Mouse (Mus musculus): ENCODE measurements at regions not wholly inside any gene's neighbourhood (a gene's known extent, or its start where the extent isn't known, plus 50 kb on each side); places are given as distances from the start of the nearest gene placed in this dataset.

- DNase-seq, result no peak
These were observed 59.1 kb upstream of the Cdc42ep3 start for GRCm38 (mm10) chr17:79414006-79414405.

- DNase-seq, result no peak
These were observed 63.1 kb upstream of the Cdc42ep3 start for GRCm38 (mm10) chr17:79417953-79418352.

- no peak for DNase-seq
These were observed 66.7 kb upstream of the Cdc42ep3 start for GRCm38 (mm10) chr17:79421618-79422017.

- DNase-seq, result no peak
These were observed 84.3 kb upstream of the Cdc42ep3 start for GRCm38 (mm10) chr17:79439182-79439581.

- no peak for DNase-seq
These were observed 87.7 kb upstream of the Cdc42ep3 start for GRCm38 (mm10) chr17:79442507-79443115.

- DNase-seq, result no peak
These were observed 92.3 kb upstream of the Cdc42ep3 start for GRCm38 (mm10) chr17:79447170-79447569.

- peak; percentile 14 for DNase-seq
These were observed 96.4 kb upstream of the Cdc42ep3 start for GRCm38 (mm10) chr17:79451141-79451860.

- DNase-seq, result no peak
These were observed 98.9 kb upstream of the Cdc42ep3 start for GRCm38 (mm10) chr17:79453825-79454224.

- no peak for DNase-seq
These were observed 99.6 kb upstream of the Cdc42ep3 start for GRCm38 (mm10) chr17:79454526-79454925.

- no peak for DNase-seq
These were observed 100.3 kb upstream of the Cdc42ep3 start for GRCm38 (mm10) chr17:79455229-79455628.

- no peak for DNase-seq
These were observed 102.7 kb upstream of the Cdc42ep3 start for GRCm38 (mm10) chr17:79457636-79458035.

GRCm38 (mm10) chr17:79461681-79462091 lies 106.8 kb upstream of the Cdc42ep3 start:
- DNase-seq, result no peak

- DNase-seq, result no peak
These were observed 108.3 kb upstream of the Cdc42ep3 start for GRCm38 (mm10) chr17:79463074-79463694.

- DNase-seq, result no peak
These were observed 110.8 kb upstream of the Cdc42ep3 start for GRCm38 (mm10) chr17:79465666-79466065.

- DNase-seq, result no peak
These were observed 116.7 kb upstream of the Cdc42ep3 start for GRCm38 (mm10) chr17:79471639-79472038.

GRCm38 (mm10) chr17:79472106-79472995 lies 117.5 kb upstream of the Cdc42ep3 start:
- peak; percentile 7 for DNase-seq

GRCm38 (mm10) chr17:79476671-79477070 lies 121.8 kb upstream of the Cdc42ep3 start:
- no peak for DNase-seq

GRCm38 (mm10) chr17:79481112-79481738 lies 126.3 kb upstream of the Cdc42ep3 start:
- DNase-seq, result no peak

- no peak for DNase-seq
These were observed 127.0 kb upstream of the Cdc42ep3 start for GRCm38 (mm10) chr17:79481936-79482335.

- DNase-seq, result no peak
These were observed 126.4 kb upstream of the Rmdn2 start for GRCm38 (mm10) chr17:79485239-79485638.

GRCm38 (mm10) chr17:79489306-79489705 lies 122.4 kb upstream of the Rmdn2 start:
- DNase-seq, result no peak

- DNase-seq, result no peak
These were observed 114.0 kb upstream of the Rmdn2 start for GRCm38 (mm10) chr17:79497629-79498028.

GRCm38 (mm10) chr17:79498321-79498720 lies 113.3 kb upstream of the Rmdn2 start:
- no peak for DNase-seq

Measured in retina, postnatal 1 day (tissue).